Comparison of ENCODE assay signal across 7 mouse cellular contexts in the genomic region with DNA sequence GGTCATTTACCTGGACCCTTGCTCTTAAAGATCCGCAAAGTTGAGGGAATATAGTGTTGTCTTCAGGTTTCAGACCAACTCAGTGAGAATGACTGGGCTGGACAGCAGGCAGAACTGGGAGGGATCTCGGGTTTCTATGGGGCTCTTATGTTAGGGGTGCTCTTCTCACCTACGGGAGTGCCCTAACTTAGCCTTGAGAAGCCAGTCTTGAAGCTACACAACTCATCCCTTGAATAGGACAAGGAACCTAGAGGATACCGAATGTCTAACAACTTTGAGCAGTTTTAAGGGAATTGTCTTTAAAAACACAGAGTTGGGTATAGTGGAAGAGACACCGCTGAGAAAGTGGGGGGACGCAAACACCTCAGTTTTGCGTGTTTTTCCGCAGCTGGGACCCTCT. TPM values are rescaled to one million over a fixed set of nuclear protein-coding genes. Genes with fewer than 3 reads are reported as not detected.
DNase-seq lines count a peak whose midpoint lies in the region; ATAC-seq and TF ChIP-seq lines count a peak whose summit lies in the region.

No protein-coding gene starts in this region.

- 0 out of 2 replicates have a peak, but pooled peaks cover 5% of the 10 kb centered on the region for H3K27me3 ChIP-seq in lung, postnatal 0 days (replicated peaks; ENCODE audit: insufficient read depth, low read length)
- H3K27me3 ChIP-seq in forebrain, postnatal 0 days (ENCODE audit: insufficient read depth, low read length) = no peaks in the 10 kb centered on the region
- H3K27me3 ChIP-seq in liver, embryonic 15.5 days = peaks cover 69% of the 10 kb centered on the region

- H3K27ac ChIP-seq in lung, postnatal 0 days (ENCODE audit: low read length) = no peak overlapping the region
- H3K27ac ChIP-seq in forebrain, postnatal 0 days (ENCODE audit: low read depth, low read length) = peak overlapping the region; percentile 91; the same call in 1 of the 2 replicates
- no peak overlapping the region for H3K27ac ChIP-seq in liver, embryonic 15.5 days (replicated peaks)

- 3% methylated on average over 8 of the region's 8 CpGs for WGBS in lung, postnatal 0 days
- WGBS in forebrain, postnatal 0 days = 5% methylated on average over 8 of the region's 8 CpGs
- WGBS in liver, embryonic 15.5 days (ENCODE audit: insufficient replicate concordance) = 4% methylated on average over 8 of the region's 8 CpGs

- ATAC-seq in lung, postnatal 0 days = no peak
- no peak for ATAC-seq in forebrain, postnatal 0 days
- no peak for ATAC-seq in liver, embryonic 15.5 days (ENCODE audit: insufficient read depth)

- H3K9me3 ChIP-seq in lung, postnatal 0 days (ENCODE audit: low read length) = no peaks in the 10 kb centered on the region
- no peaks in the 10 kb centered on the region for H3K9me3 ChIP-seq in forebrain, postnatal 0 days (ENCODE audit: low read length)
- H3K9me3 ChIP-seq in liver, embryonic 15.5 days (replicated peaks) = no peaks in the 10 kb centered on the region

- peak overlapping the region; percentile 61 for H3K4me3 ChIP-seq in lung, postnatal 0 days (ENCODE audit: low read depth, low read length)
- peak overlapping the region; percentile 76 for H3K4me3 ChIP-seq in forebrain, postnatal 0 days (ENCODE audit: low read depth, low read length)
- H3K4me3 ChIP-seq in liver, embryonic 15.5 days (replicated peaks) = peak overlapping the region; percentile 56

- no peak overlapping the region for H3K9ac ChIP-seq in lung, postnatal 0 days (replicated peaks; ENCODE audit: low read depth)
- peak overlapping the region; percentile 85 for H3K9ac ChIP-seq in forebrain, postnatal 0 days
- no peak overlapping the region for H3K9ac ChIP-seq in liver, embryonic 15.5 days

- no peak for TF ChIP-seq EP300 in lung, postnatal 0 days (IDR thresholded peaks at IDR 0.05)

- DNase-seq in lung, postnatal 0 days (ENCODE audit: low spot score) = no peak
- DNase-seq in lung, postnatal 10 days = no peak
- DNase-seq in forebrain, postnatal 0 days = no peak
- DNase-seq in right cerebral cortex, postnatal 36 days (ENCODE audit: low spot score in 2 of 2) = no peak
- no peak for DNase-seq in thymus, postnatal 0 days (ENCODE audit: low spot score)
- DNase-seq in left cerebral cortex, postnatal 10 days (ENCODE audit: extremely low spot score in 1 of 2, low spot score in 2 of 2) = no peak

- intact Hi-C loops in left cerebral cortex, postnatal 10 days (cut with DNase I) = loop anchor here (2.0 to 5.0 kb wide), 2 partner anchors 48 to 142 kb away; no protein-coding TSS in a partner anchor

- no peak for TF ChIP-seq CTCF in lung, postnatal 0 days (IDR thresholded peaks at IDR 0.05)
- no peak for TF ChIP-seq CTCF in forebrain, postnatal 0 days (IDR thresholded peaks at IDR 0.05; ENCODE audit: low read depth)

- peak overlapping the region; percentile 100 for H3K4me2 ChIP-seq in lung, postnatal 0 days (replicated peaks; ENCODE audit: low read depth, low read length)
- peak overlapping the region; percentile 94 for H3K4me2 ChIP-seq in forebrain, postnatal 0 days (ENCODE audit: low read depth)
- peak overlapping the region; percentile 80 for H3K4me2 ChIP-seq in liver, embryonic 15.5 days

- peaks cover 8% of the 10 kb centered on the region; the same call in 1 of the 2 replicates for H3K4me1 ChIP-seq in lung, postnatal 0 days (ENCODE audit: insufficient read depth, low read depth, low read length)
- peaks cover 9% of the 10 kb centered on the region; the same call in 1 of the 2 replicates for H3K4me1 ChIP-seq in forebrain, postnatal 0 days (ENCODE audit: insufficient read depth)
- peaks cover 14% of the 10 kb centered on the region for H3K4me1 ChIP-seq in liver, embryonic 15.5 days (replicated peaks)

- no peaks in the 10 kb centered on the region for H3K36me3 ChIP-seq in lung, postnatal 0 days (ENCODE audit: insufficient read depth, low read length)
- H3K36me3 ChIP-seq in forebrain, postnatal 0 days (ENCODE audit: insufficient read depth) = no peaks in the 10 kb centered on the region
- H3K36me3 ChIP-seq in liver, embryonic 15.5 days (replicated peaks) = no peaks in the 10 kb centered on the region

RNA-seq across cellular contexts. Expression of a gene that starts 0.5 kb away (rescaled TPM):
- polyA plus RNA-seq in lung, postnatal 0 days (2015; fragmentation: Nextera tagmentation; extraction: Ambion mirVana) = 0.33 and 0.67 TPM in 2 replicates
- total RNA-seq in forebrain, postnatal 0 days (2014; rRNA removed) = 2.7 and 3.0 TPM in 2 replicates
- 2.6 and 4.2 TPM in 2 replicates for polyA plus RNA-seq in forebrain, postnatal 0 days (2015; fragmentation: Nextera tagmentation; extraction: Ambion mirVana)
- polyA plus RNA-seq in liver, embryonic 15.5 days (2015; fragmentation: Nextera tagmentation; extraction: Ambion mirVana) = 0.07 and 0.08 TPM in 2 replicates
- 0.09 TPM in 1 of 2 replicates, not detected in the other for polyA plus RNA-seq in thymus, postnatal 0 days (2015; fragmentation: Nextera tagmentation; extraction: Ambion mirVana)
- total RNA-seq in left cerebral cortex, postnatal 10 days (2021) = 1 to 10 TPM; 2.5 to 4.2 TPM

RNA-seq across cellular contexts. Expression of a gene that starts 39.2 kb away (rescaled TPM):
- 1.7 and 1.8 TPM in 2 replicates for polyA plus RNA-seq in lung, postnatal 0 days (2015; fragmentation: Nextera tagmentation; extraction: Ambion mirVana)
- 28.2 and 30.7 TPM in 2 replicates for total RNA-seq in forebrain, postnatal 0 days (2014; rRNA removed)
- polyA plus RNA-seq in forebrain, postnatal 0 days (2015; fragmentation: Nextera tagmentation; extraction: Ambion mirVana) = 6.4 and 9.6 TPM in 2 replicates
- polyA plus RNA-seq in liver, embryonic 15.5 days (2015; fragmentation: Nextera tagmentation; extraction: Ambion mirVana) = 6.3 and 8.1 TPM in 2 replicates
- polyA plus RNA-seq in thymus, postnatal 0 days (2015; fragmentation: Nextera tagmentation; extraction: Ambion mirVana) = 4.9 and 5.0 TPM in 2 replicates
- 10 to 100 TPM; 25.5 to 29.2 TPM for total RNA-seq in left cerebral cortex, postnatal 10 days (2021)

RNA-seq across cellular contexts. Expression of a gene that starts 54.7 kb away (rescaled TPM):
- 5.3 and 5.4 TPM in 2 replicates for polyA plus RNA-seq in lung, postnatal 0 days (2015; fragmentation: Nextera tagmentation; extraction: Ambion mirVana)
- total RNA-seq in forebrain, postnatal 0 days (2014; rRNA removed) = 6.1 and 6.3 TPM in 2 replicates
- 4.2 and 6.7 TPM in 2 replicates for polyA plus RNA-seq in forebrain, postnatal 0 days (2015; fragmentation: Nextera tagmentation; extraction: Ambion mirVana)
- polyA plus RNA-seq in liver, embryonic 15.5 days (2015; fragmentation: Nextera tagmentation; extraction: Ambion mirVana) = 9.5 and 10.2 TPM in 2 replicates
- 6.0 and 7.3 TPM in 2 replicates for polyA plus RNA-seq in thymus, postnatal 0 days (2015; fragmentation: Nextera tagmentation; extraction: Ambion mirVana)
- total RNA-seq in left cerebral cortex, postnatal 10 days (2021) = 1 to 10 TPM; 4.1 to 4.6 TPM
